31 mouse cellular contexts compared by ENCODE assay signal in the genomic region with DNA sequence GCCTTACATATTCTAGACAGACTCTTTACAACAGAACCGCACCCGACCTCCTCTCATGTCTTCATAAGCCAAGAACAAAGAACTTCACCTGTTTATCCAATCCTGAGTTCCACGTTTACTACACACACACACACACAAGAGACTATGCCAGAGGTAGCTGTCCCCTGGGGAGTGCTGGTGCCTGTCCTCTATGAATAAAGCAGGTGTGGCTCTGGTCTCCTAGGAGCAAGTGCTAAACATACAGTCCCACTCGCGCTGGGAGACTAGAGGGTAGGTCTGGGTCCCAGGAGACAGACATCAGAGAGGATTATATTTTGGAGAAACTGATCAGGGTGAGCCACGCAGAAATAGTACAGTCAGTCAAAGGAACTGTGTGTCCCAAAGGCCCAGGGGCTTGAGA.
"Had no signal": no experiment of that assay in that cellular context is flagged by ENCODE, and none has a peak within 500 bp of the region (broad histone marks: within the 10 kb centered on the region; RNA-seq: fewer than 3 reads in every experiment).

No protein-coding gene starts in this region.

- H3K27ac ChIP-seq: limb, embryonic 10.5 days; limb, embryonic 12.5 days; limb, embryonic 13.5 days; limb, embryonic 15.5 days; liver, embryonic 12.5 days; liver, embryonic 13.5 days; liver, embryonic 14.5 days; liver, embryonic 15.5 days; lung, embryonic 15.5 days; macrophage; midbrain, embryonic 10.5 days; midbrain, embryonic 12.5 days; midbrain, embryonic 13.5 days; midbrain, embryonic 15.5 days; neural tube, embryonic 12.5 days had no signal

- H3K4me3 ChIP-seq: limb, embryonic 10.5 days; limb, embryonic 12.5 days; limb, embryonic 13.5 days; limb, embryonic 15.5 days; liver, embryonic 12.5 days; liver, embryonic 13.5 days; liver, embryonic 15.5 days; lung, embryonic 15.5 days; megakaryocyte, embryonic 14.5 days; midbrain, embryonic 10.5 days; midbrain, embryonic 12.5 days; midbrain, embryonic 13.5 days; midbrain, embryonic 15.5 days; myocyte; neural tube, embryonic 12.5 days had no signal

- H3K4me1 ChIP-seq: limb, embryonic 10.5 days; limb, embryonic 12.5 days; limb, embryonic 13.5 days; limb, embryonic 15.5 days; megakaryocyte, embryonic 14.5 days; midbrain, embryonic 15.5 days had no signal

- ATAC-seq: liver, embryonic 12.5 days; liver, postnatal 0 days; lung, postnatal 0 days; midbrain, embryonic 13.5 days; midbrain, embryonic 15.5 days had no signal

- H3K27me3 ChIP-seq: limb, embryonic 12.5 days; limb, embryonic 13.5 days; limb, embryonic 15.5 days; liver, embryonic 13.5 days; liver, embryonic 15.5 days; lung, embryonic 15.5 days; midbrain, embryonic 12.5 days; midbrain, embryonic 13.5 days; midbrain, embryonic 15.5 days; neural tube, embryonic 12.5 days had no signal

- H3K36me3 ChIP-seq: limb, embryonic 10.5 days; limb, embryonic 12.5 days; limb, embryonic 13.5 days; limb, embryonic 15.5 days; liver, embryonic 12.5 days; liver, embryonic 13.5 days; liver, embryonic 15.5 days; lung, embryonic 15.5 days; midbrain, embryonic 10.5 days; midbrain, embryonic 12.5 days; midbrain, embryonic 13.5 days; midbrain, embryonic 15.5 days; neural tube, embryonic 12.5 days had no signal

- H3K9ac ChIP-seq: limb, embryonic 12.5 days; limb, embryonic 13.5 days; limb, embryonic 15.5 days; liver, embryonic 12.5 days; liver, embryonic 13.5 days; liver, embryonic 14.5 days; liver, embryonic 15.5 days; liver, postnatal 0 days; lung, embryonic 14.5 days; lung, embryonic 15.5 days; midbrain, embryonic 12.5 days; midbrain, embryonic 13.5 days; midbrain, embryonic 15.5 days; neural tube, embryonic 12.5 days had no signal

- DNase-seq: left cerebral cortex, postnatal 4 days; liver; liver, embryonic 13.5 days; liver, postnatal 0 days; lung, adult 18-20 months; lung, adult 2 months; lung, embryonic 14.5 days; lung, postnatal 10 days; lung, postnatal 14 days; lung, postnatal 36 days; lung, postnatal 4 days; midbrain, embryonic 14.5 days had no signal

- H3K4me2 ChIP-seq: limb, embryonic 12.5 days; limb, embryonic 13.5 days; limb, embryonic 15.5 days; liver, embryonic 11.5 days; liver, embryonic 12.5 days; liver, embryonic 13.5 days; liver, embryonic 15.5 days; lung, embryonic 14.5 days; lung, embryonic 15.5 days; midbrain, embryonic 11.5 days; midbrain, embryonic 12.5 days; midbrain, embryonic 13.5 days; midbrain, embryonic 15.5 days; neural tube, embryonic 12.5 days had no signal

- H3K9me3 ChIP-seq: limb, embryonic 10.5 days; limb, embryonic 12.5 days; limb, embryonic 13.5 days; limb, embryonic 15.5 days; liver, embryonic 12.5 days; liver, embryonic 13.5 days; liver, embryonic 15.5 days; lung, embryonic 15.5 days; midbrain, embryonic 10.5 days; midbrain, embryonic 12.5 days; midbrain, embryonic 13.5 days; midbrain, embryonic 15.5 days; neural tube, embryonic 12.5 days had no signal
